Mouse (Mus musculus): ENCODE measurements around the gene Pnma1.

The Pnma1 gene

GRCm38 (mm10) chr12:84147954-84148621 is at the start of gene Pnma1:
TSS of gene Pnma1 (minus strand) at chr12:84148489.
- TF ChIP-seq GATA4 (IDR thresholded peaks at IDR 0.05; ENCODE audit: insufficient replicate concordance, low read length): no peak

- TF ChIP-seq GATA4 (IDR thresholded peaks at IDR 0.05; ENCODE audit: insufficient replicate concordance, low read length): no peak
Observed at GRCm38 (mm10) chr12:84195195-84195594, 46.9 kb upstream of the Pnma1 start.

- no peak for TF ChIP-seq GATA4 (IDR thresholded peaks at IDR 0.05; ENCODE audit: insufficient replicate concordance, low read length)
Observed at GRCm38 (mm10) chr12:84194400-84195109, 46.3 kb upstream of the Pnma1 start.

GRCm38 (mm10) chr12:84193642-84194399 is 45.5 kb upstream of the Pnma1 start:
- TF ChIP-seq GATA4 (IDR thresholded peaks at IDR 0.05; ENCODE audit: insufficient replicate concordance, low read length): no peak

GRCm38 (mm10) chr12:84192741-84193641 is 44.7 kb upstream of the Pnma1 start:
- no peak for TF ChIP-seq GATA4 (IDR thresholded peaks at IDR 0.05; ENCODE audit: insufficient replicate concordance, low read length)

- TF ChIP-seq GATA4 (IDR thresholded peaks at IDR 0.05; ENCODE audit: insufficient replicate concordance, low read length): no peak
Observed at GRCm38 (mm10) chr12:84192280-84192679, 44.0 kb upstream of the Pnma1 start.

GRCm38 (mm10) chr12:84191770-84192169 is 43.5 kb upstream of the Pnma1 start:
- no peak for TF ChIP-seq GATA4 (IDR thresholded peaks at IDR 0.05; ENCODE audit: insufficient replicate concordance, low read length)

GRCm38 (mm10) chr12:84191190-84191589 is 42.9 kb upstream of the Pnma1 start:
- no peak for TF ChIP-seq GATA4 (IDR thresholded peaks at IDR 0.05; ENCODE audit: insufficient replicate concordance, low read length)

GRCm38 (mm10) chr12:84190151-84190820 is 42.0 kb upstream of the Pnma1 start:
- no peak for TF ChIP-seq GATA4 (IDR thresholded peaks at IDR 0.05; ENCODE audit: insufficient replicate concordance, low read length)

GRCm38 (mm10) chr12:84188881-84189444 is 40.7 kb upstream of the Pnma1 start:
- no peak for TF ChIP-seq GATA4 (IDR thresholded peaks at IDR 0.05; ENCODE audit: insufficient replicate concordance, low read length)

GRCm38 (mm10) chr12:84187752-84188601 is 39.7 kb upstream of the Pnma1 start:
- no peak for TF ChIP-seq GATA4 (IDR thresholded peaks at IDR 0.05; ENCODE audit: insufficient replicate concordance, low read length)

GRCm38 (mm10) chr12:84186950-84187349 is 38.7 kb upstream of the Pnma1 start:
- TF ChIP-seq GATA4 (IDR thresholded peaks at IDR 0.05; ENCODE audit: insufficient replicate concordance, low read length): no peak

GRCm38 (mm10) chr12:84186536-84186935 is 38.2 kb upstream of the Pnma1 start:
- no peak for TF ChIP-seq GATA4 (IDR thresholded peaks at IDR 0.05; ENCODE audit: insufficient replicate concordance, low read length)
